Mouse (Mus musculus) retina, postnatal 1 day (tissue): Measurements from ENCODE around the gene 0610037L13Rik.

ENCODE experiments used
- DNase-seq: peaks from one replicate; pipeline ENCODE4 v3.0.0-alpha.2; 2012

0610037L13Rik gene

DNA sequence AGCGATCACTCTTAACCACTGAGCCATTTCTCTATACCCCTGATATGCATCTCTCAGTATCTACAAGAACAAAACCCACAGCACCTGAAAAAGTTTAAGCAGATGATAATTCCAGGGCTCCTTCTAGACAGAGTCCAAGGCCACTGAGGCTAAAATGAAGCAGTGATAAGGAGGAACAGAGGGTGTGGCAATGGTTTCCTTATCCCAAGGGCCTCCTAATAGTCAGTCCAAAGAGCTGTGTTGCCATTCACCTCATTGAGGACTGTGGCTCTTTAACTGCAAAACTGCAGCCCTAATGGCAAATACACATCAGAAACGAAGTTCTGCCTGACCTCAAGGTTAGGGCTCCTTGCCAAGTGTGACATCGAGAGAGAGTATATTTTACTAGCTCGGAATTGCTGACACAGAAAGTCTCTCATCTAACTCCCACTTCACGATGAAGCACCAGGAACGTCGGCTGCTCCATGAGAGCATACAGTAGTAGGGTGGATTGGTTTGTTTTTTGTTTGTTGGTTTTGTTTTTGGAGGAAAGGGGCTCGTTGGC, 31.6 kb downstream of the 0610037L13Rik start:
- DNase-seq, result no peak

GRCm38 (mm10) chr4:107921952-107922351, 32.3 kb downstream of the 0610037L13Rik start:
- DNase-seq, result no peak

DNA sequence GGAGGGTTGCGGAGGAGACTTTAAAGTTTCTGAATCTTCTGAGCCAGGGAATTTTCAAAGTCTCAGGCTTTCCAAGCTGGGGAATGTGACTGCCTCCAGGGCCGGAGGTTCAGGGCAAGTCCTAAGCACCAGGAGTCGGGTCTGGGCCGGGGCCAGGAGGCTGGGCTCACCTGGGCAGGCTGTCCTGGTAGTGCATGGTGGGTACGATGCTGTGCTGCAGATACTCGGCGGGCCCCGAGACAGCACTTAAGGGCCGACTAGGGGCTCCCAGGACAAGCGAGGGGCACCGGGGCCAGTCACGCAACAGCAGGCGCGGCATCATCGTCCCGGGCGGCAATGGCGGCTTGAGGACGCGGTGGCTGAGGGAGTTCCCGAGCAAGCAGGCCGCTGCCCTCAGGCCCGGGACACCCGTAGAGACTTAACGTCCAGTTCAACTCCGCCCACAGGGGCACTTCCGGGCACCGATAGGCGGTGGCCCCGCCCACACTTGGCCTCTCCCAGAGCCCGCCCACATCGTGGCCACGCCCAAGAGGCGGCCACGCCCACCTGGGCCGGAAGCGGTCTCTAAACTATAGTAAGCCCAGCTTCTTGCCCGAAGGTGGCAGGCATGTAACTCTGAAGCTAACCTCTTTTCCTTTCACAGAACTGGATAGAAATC, 33.7 kb downstream of the 0610037L13Rik start, which contains the start of gene Cpt2:
Gene Cpt2 (minus strand): TSS at position 466 of the 658 bp plus-strand sequence.
- DNase-seq, result peak; percentile 97

DNA sequence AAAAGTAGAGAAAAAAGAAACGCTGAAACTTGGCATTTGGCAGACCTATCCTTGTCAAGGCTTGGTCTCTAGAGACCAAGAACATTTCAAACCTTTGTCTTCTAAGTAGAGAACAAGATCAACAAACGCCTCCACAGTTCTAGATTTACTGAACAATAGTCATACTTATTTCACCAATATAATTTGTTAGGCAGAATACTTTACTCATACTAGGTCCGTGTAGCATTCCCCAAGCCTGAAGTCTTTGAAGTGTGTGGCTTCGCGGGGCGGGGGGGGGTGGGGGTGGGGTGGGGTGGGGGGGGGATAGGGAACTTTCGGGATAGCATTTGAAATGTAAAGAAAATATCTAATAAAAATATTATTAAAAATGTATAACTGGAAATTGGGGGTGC, 34.2 kb downstream of the 0610037L13Rik start:
- DNase-seq, result no peak

DNA sequence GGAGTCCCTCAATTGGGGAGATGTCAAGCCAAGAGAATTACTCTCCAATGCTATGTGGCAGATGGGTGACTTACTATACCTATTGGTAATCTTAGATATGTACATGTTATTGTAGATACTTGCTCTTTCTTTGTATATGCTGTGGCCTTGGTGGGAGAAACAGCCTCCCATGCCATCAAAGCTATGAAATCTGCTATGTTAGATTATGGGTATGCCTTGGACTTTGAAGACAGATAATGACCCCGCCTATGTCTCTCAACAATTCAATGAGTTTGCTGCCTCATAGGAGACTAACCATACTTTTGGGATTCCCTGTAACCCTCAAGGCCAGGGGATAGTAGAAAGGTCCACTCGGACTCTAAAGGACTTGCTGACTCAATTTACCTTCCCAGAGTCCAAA, 38.7 kb downstream of the 0610037L13Rik start:
- DNase-seq, result no peak

DNA sequence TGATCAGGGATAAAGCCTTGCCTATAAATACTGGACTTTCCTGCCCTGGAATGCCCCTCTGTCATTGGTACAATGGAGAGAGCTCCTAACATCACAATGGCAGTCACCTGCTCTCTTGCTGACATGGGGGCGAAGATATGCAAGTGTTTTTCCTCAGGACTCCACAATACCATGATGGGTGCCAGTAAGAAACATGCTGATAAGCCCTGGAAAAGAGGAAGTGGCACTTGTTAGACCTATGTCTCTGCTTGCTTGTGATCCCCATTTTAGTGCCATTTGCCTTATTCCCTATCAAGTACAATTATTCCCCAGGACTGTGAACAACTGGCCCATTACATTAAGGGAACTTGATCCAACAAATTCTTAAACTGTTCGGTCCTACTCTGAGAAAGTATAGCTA, 39.1 kb downstream of the 0610037L13Rik start:
- DNase-seq, result no peak

GRCm38 (mm10) chr4:107931453-107931852, 41.8 kb downstream of the 0610037L13Rik start:
- DNase-seq, result no peak

DNA sequence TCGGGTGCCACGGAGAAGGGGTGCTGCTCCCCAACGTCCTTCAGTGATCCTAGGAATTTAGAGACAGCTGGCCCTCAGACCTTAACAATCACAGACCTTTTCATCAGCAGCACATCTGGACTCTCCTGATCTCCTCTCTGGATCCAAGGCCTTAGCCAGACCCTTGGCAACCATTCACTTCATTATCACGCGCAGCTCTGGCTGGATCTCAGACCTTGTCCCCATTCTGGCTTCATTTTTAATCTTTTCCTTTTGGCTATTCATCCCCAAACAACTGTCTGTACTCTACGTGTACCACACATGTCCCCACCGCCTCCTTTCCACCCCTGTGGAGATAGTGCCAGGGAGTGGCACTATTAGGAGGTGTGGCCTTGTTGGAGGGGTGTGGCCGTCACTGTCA, 43.6 kb downstream of the 0610037L13Rik start:
- no peak for DNase-seq

DNA sequence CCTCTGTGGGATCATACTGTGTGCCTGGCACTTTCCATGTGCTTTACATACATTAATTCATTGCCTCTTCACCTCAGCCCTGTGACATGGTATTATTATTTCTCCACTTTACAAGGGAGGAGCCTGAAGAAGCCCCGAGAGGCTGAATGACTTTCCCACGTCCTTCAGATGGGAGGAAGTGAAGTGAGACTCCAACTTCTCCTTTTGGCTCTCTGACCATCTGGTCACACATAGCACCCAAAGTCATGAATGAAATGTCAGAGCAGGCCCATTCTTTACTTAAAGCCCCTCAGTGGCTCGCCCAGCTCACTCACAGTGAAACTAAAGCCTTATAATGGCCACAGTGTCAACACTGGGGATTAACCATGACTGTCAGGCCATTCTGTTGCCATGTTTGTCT, 45.6 kb downstream of the 0610037L13Rik start:
- DNase-seq, result no peak

DNA sequence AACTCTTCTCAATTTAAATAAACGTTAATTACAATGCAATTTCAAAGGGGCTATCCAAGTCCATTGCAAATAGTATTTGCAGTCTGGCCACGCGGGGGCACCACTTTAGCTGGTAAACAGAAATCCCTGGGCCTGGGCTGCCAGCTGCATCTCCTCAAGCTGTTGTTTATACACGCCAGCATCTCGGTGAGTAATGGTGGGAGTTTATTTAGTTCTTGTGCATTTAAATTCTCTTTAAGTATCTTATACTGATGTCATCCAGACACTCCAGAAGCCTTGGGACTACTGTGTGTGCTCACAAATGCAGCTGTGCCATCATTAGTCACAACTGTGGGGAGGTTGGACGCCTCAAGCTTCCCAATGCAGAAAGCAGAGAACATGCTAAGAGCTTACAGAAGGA, 47.7 kb downstream of the 0610037L13Rik start:
- peak; percentile 76 for DNase-seq

DNA sequence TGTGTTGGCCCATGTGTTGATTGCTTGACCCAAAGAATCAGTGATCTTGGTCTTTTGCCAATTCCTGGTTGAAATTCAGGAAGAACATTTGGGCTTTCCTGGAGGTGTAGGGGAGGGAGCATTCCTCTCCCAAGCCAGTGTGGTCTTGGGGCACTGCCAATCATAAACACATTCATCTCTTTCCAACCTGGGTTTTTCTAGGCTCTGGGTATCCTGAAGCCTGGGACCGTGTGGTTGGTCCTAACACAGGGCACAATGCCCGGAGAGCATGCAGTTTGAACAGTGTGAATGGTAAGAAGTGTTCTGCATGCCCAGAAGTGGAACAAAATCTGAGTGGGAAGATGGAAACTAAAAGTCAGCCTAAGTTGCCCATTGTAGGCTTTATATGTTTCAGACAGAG, 48.5 kb downstream of the 0610037L13Rik start:
- no peak for DNase-seq

DNA sequence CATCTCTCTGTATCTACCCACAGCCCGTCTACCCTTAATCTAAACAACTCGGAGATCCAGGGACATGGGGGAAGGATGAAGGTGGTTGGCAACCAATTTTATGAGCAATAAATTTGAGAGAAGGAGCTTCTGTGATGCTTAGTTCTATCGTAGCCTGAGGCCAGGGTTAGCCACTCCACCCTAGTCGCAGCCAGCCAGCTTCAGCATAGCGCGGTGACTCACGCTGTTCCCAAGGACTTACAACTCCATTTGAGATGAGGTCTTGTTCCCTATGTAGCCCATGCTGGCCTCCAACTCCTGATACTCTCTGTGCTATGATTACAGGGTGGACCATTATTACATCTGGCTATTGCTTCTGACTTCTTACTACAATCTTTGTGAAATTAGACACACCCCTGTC, 53.1 kb downstream of the 0610037L13Rik start:
- DNase-seq, result no peak

DNA sequence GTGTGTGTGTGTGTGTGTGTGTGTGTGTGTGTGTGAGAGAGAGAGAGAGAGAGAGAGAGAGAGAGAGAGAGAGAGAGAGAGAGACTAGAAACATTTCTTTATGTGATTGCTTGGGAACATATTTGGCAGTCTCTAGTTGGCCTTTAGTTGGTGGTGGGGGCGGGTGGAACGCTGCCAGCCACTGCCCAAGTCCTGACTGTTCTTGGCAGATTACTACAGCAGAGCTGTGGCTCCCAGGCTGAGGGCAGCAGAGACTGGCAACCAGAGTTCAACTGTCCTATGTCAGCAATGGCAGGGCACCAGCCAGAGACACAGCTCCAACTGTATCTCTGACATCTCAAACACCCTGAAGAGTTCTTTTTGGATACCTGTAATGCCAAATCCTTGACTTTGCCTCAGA, 54.5 kb downstream of the 0610037L13Rik start:
- no peak for DNase-seq
